Mouse (Mus musculus): ENCODE results near the gene Grm8.

Gene Grm8

GRCm38 (mm10) chr6:27239968-27240367, 895.0 kb downstream of the Grm8 start:
- no peak for DNase-seq (ENCODE audit: low spot score in 2 of 2)

All from urinary bladder, postnatal 36 days (tissue).